Mouse (Mus musculus) natural killer cell, adult 2 months (primary cell): ENCODE results near the gene Klk1b1.
"Not testable (repeated sequence)": the region's sequence is repeated elsewhere in the genome, so short reads cannot be mapped to it uniquely, and the experiment has no call there.

ENCODE experiments used
- DNase-seq, 2 experiments: peaks; one replicate each; pipeline ENCODE4 v3.0.0; 2022; ENCODE audit warnings: low spot score in 2 of 2

The Klk1b1 gene

DNA sequence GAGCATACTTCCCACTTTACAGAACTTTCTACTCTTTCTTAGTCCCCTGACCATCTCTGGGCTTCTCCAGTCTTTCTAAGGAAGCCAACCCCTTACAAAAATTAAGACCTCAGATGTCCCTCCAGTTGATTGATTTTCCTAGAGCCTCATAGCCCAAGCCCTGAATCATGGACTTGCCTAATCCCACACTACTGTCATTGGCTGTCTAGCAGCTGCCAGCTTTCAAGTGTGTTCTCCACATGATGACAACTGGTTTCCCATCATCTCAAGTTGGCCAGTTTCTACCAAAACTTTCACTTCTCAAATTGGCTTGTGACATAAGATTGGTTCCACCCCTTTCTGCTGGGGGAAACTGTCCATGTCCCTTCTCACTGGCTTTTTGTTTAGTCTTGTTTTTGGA, 38.3 kb downstream of the Klk1b1 start:
- no peak for DNase-seq

DNA sequence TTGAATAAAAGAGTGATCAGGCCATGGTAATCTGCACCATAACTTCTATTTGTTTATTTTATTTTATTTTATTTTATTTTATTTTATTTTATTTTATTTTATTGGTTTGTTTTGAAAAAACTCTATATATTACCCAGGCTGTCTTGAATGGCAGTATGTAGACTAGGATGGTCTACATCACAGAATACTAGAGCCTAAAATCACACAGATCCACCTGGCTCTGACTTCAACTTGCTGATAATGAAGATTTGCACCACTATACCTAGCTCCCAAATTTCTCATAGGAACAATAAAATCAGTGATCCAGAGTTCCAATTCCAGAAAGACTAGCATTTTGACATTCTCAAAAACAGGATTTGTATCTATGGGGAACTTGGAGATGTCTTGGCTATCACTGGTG, 45.3 kb downstream of the Klk1b1 start, which contains the start of gene Klk1b26:
Gene Klk1b26, plus strand, starts transcription at position 301 of the 400 bp plus-strand sequence.
- not testable (repeated sequence) for DNase-seq

DNA sequence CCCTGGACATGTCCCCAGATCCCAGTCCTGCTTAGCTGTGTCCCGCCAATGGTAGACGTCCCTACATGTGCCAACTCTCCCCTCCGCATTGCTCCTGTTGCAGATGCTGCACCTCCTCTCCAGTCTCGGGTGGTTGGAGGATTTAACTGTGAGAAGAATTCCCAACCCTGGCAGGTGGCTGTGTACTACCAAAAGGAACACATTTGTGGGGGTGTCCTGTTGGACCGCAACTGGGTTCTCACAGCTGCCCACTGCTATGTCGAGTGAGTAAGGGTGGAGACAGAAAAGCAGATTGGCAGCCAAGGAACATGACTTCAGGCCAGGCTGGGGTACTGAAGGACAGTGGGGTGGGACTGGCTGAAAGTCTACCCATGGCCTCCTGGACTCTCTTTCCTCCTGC, 48.1 kb downstream of the Klk1b1 start:
- DNase-seq, result not testable (repeated sequence)

DNA sequence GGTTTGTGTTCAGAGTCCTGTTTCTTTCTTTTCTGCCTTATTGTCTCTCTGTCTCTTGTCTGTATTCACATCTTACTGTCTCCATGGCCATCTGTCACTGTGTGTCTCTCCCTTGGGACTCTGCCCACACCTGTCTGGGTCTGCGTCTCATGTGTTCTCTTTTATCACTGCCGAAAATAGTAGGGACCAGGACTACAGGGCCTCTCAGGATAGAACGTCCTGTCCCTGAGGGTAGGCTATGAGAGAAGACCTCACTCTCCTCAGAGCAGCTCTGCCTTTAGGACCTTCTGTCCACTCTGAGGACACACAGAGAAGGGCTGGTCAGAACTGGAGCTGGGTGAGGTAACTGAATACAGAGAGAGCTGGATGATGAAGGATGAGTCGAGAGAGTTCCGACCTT, 48.5 kb downstream of the Klk1b1 start:
- DNase-seq, result no peak
